Mouse (Mus musculus): ENCODE measurements around the gene Vmn1r39. TPM values are rescaled to one million over a fixed set of nuclear protein-coding genes. Genes with fewer than 3 reads are reported as not detected.

Vmn1r39 gene
- polyA plus RNA-seq, 1 experiment from 2014 or later = not detected

Other genes with a start within 250 kb of the Vmn1r39 start
- not detected in 2 replicates for gene Vmn1r33, start 192.3 kb downstream of the Vmn1r39 start, polyA plus RNA-seq (2015; fragmentation: Nextera tagmentation; extraction: Ambion mirVana)
- gene Vmn1r34, start 166.7 kb downstream of the Vmn1r39 start, polyA plus RNA-seq (2015; fragmentation: Nextera tagmentation; extraction: Ambion mirVana) = not detected in 2 replicates
- not detected in 2 replicates for gene Vmn1r35, start 124.7 kb downstream of the Vmn1r39 start, polyA plus RNA-seq (2015; fragmentation: Nextera tagmentation; extraction: Ambion mirVana)
- not detected in 2 replicates for gene Vmn1r36, start 91.4 kb downstream of the Vmn1r39 start, polyA plus RNA-seq (2015; fragmentation: Nextera tagmentation; extraction: Ambion mirVana)
- gene Vmn1r37, start 81.2 kb downstream of the Vmn1r39 start, polyA plus RNA-seq (2015; fragmentation: Nextera tagmentation; extraction: Ambion mirVana) = not detected in 2 replicates
- not detected in 2 replicates for gene Vmn1r38, start 28.0 kb downstream of the Vmn1r39 start, polyA plus RNA-seq (2015; fragmentation: Nextera tagmentation; extraction: Ambion mirVana)
- 165 and 186 TPM in 2 replicates for gene Gng12, start 85.8 kb upstream of the Vmn1r39 start, polyA plus RNA-seq (2015; fragmentation: Nextera tagmentation; extraction: Ambion mirVana)
- gene Gadd45a, start 226.8 kb upstream of the Vmn1r39 start, polyA plus RNA-seq (2015; fragmentation: Nextera tagmentation; extraction: Ambion mirVana) = 27.4 and 30.2 TPM in 2 replicates

Measured in intestine, embryonic 16.5 days (tissue).